Mouse (Mus musculus): ENCODE results near the gene Ube2o. TPM values are rescaled to one million over a fixed set of nuclear protein-coding genes. Genes with fewer than 3 reads are reported as not detected.

Ube2o gene
- polyA plus RNA-seq, 1 experiment from 2014 or later: 17.1 TPM

- Histone ChIP-seq H3K27me3 (replicated peaks; ENCODE audit: control insufficient read depth, insufficient read depth, low read length) (no peaks in the 10 kb centered on the region), H3K4me3 (replicated peaks; ENCODE audit: low read length) (no peak overlapping the region), H3K9ac (replicated peaks; ENCODE audit: low read depth, low read length) (no peak overlapping the region), H3K36me3 (ENCODE audit: control insufficient read depth, insufficient read depth) (no peaks in the 10 kb centered on the region), H3K4me1 (replicated peaks; ENCODE audit: control insufficient read depth, insufficient read depth, low read length) (peaks cover 6% of the 10 kb centered on the region), H3K9me3 (ENCODE audit: control insufficient read depth, low read length) (no peaks in the 10 kb centered on the region), H3K27ac (ENCODE audit: low read length) (no peak overlapping the region), H3K4me2 (ENCODE audit: low read length) (no peak overlapping the region)
- 80% methylated on average over 4 of the region's 4 CpGs for WGBS
- no peak for ATAC-seq
Observed at GRCm38 (mm10) chr11:116513531-116514038, 67.7 kb downstream of the Ube2o start.

- H3K4me3 ChIP-seq (replicated peaks; ENCODE audit: low read length): no peak overlapping the region
- WGBS: 73% methylated on average over 6 of the region's 6 CpGs
Observed at GRCm38 (mm10) chr11:116512987-116513386, 68.3 kb downstream of the Ube2o start.

GRCm38 (mm10) chr11:116512154-116512553, 69.1 kb downstream of the Ube2o start:
- no peak overlapping the region for H3K4me3 ChIP-seq (replicated peaks; ENCODE audit: low read length)
- no peak overlapping the region for H3K9ac ChIP-seq (replicated peaks; ENCODE audit: low read depth, low read length)
- H3K4me1 ChIP-seq (replicated peaks; ENCODE audit: control insufficient read depth, insufficient read depth, low read length): peaks cover 6% of the 10 kb centered on the region
- ATAC-seq: no peak
- no peaks in the 10 kb centered on the region for H3K9me3 ChIP-seq (ENCODE audit: control insufficient read depth, low read length)
- no peak overlapping the region for H3K27ac ChIP-seq (ENCODE audit: low read length)
- 95% methylated on average over 7 of the region's 7 CpGs for WGBS
- 0 out of 2 replicates have a peak, but pooled peaks cover 2% of the 10 kb centered on the region for H3K27me3 ChIP-seq (replicated peaks; ENCODE audit: control insufficient read depth, insufficient read depth, low read length)
- H3K36me3 ChIP-seq (ENCODE audit: control insufficient read depth, insufficient read depth): no peaks in the 10 kb centered on the region
- no peak overlapping the region for H3K4me2 ChIP-seq (ENCODE audit: low read length)

More at GRCm38 (mm10) chr11:116512987-116513386, 68.3 kb downstream of the Ube2o start:
- no peak overlapping the region for H3K27ac ChIP-seq (ENCODE audit: low read length)
- no peak overlapping the region for H3K4me2 ChIP-seq (ENCODE audit: low read length)
- H3K4me1 ChIP-seq (replicated peaks; ENCODE audit: control insufficient read depth, insufficient read depth, low read length): peaks cover 6% of the 10 kb centered on the region
- H3K27me3 ChIP-seq (replicated peaks; ENCODE audit: control insufficient read depth, insufficient read depth, low read length): 0 out of 2 replicates have a peak, but pooled peaks cover 2% of the 10 kb centered on the region
- ATAC-seq: no peak
- no peaks in the 10 kb centered on the region for H3K9me3 ChIP-seq (ENCODE audit: control insufficient read depth, low read length)
- H3K9ac ChIP-seq (replicated peaks; ENCODE audit: low read depth, low read length): no peak overlapping the region
- H3K36me3 ChIP-seq (ENCODE audit: control insufficient read depth, insufficient read depth): no peaks in the 10 kb centered on the region

GRCm38 (mm10) chr11:116511301-116511868, 69.9 kb downstream of the Ube2o start:
- Histone ChIP-seq H3K36me3 (ENCODE audit: control insufficient read depth, insufficient read depth) (no peaks in the 10 kb centered on the region), H3K9me3 (ENCODE audit: control insufficient read depth, low read length) (no peaks in the 10 kb centered on the region), H3K27ac (ENCODE audit: low read length) (no peak overlapping the region), H3K9ac (replicated peaks; ENCODE audit: low read depth, low read length) (no peak overlapping the region), H3K4me3 (replicated peaks; ENCODE audit: low read length) (no peak overlapping the region), H3K4me1 (replicated peaks; ENCODE audit: control insufficient read depth, insufficient read depth, low read length) (peaks cover 6% of the 10 kb centered on the region), H3K4me2 (ENCODE audit: low read length) (no peak overlapping the region), H3K27me3 (replicated peaks; ENCODE audit: control insufficient read depth, insufficient read depth, low read length) (0 out of 2 replicates have a peak, but pooled peaks cover 2% of the 10 kb centered on the region)
- WGBS: 75% methylated on average over 7 of the region's 7 CpGs
- ATAC-seq: no peak

- no peak overlapping the region for H3K9ac ChIP-seq (replicated peaks; ENCODE audit: low read depth, low read length)
- no peak overlapping the region for H3K4me3 ChIP-seq (replicated peaks; ENCODE audit: low read length)
- no peak overlapping the region for H3K4me2 ChIP-seq (ENCODE audit: low read length)
- WGBS: 61% methylated on average over 2 of the region's 2 CpGs
- H3K27me3 ChIP-seq (replicated peaks; ENCODE audit: control insufficient read depth, insufficient read depth, low read length): 0 out of 2 replicates have a peak, but pooled peaks cover 2% of the 10 kb centered on the region
- H3K9me3 ChIP-seq (ENCODE audit: control insufficient read depth, low read length): no peaks in the 10 kb centered on the region
- ATAC-seq: no peak
- H3K27ac ChIP-seq (ENCODE audit: low read length): no peak overlapping the region
- H3K4me1 ChIP-seq (replicated peaks; ENCODE audit: control insufficient read depth, insufficient read depth, low read length): no peaks in the 10 kb centered on the region
- H3K36me3 ChIP-seq (ENCODE audit: control insufficient read depth, insufficient read depth): no peaks in the 10 kb centered on the region
Observed at GRCm38 (mm10) chr11:116508689-116509088, 72.6 kb downstream of the Ube2o start.

GRCm38 (mm10) chr11:116506151-116506875, 74.9 kb downstream of the Ube2o start:
- Histone ChIP-seq H3K36me3 (ENCODE audit: control insufficient read depth, insufficient read depth) (no peaks in the 10 kb centered on the region), H3K27me3 (replicated peaks; ENCODE audit: control insufficient read depth, insufficient read depth, low read length) (0 out of 2 replicates have a peak, but pooled peaks cover 2% of the 10 kb centered on the region), H3K9me3 (ENCODE audit: control insufficient read depth, low read length) (no peaks in the 10 kb centered on the region), H3K9ac (replicated peaks; ENCODE audit: low read depth, low read length) (no peak overlapping the region), H3K4me2 (ENCODE audit: low read length) (no peak overlapping the region), H3K27ac (ENCODE audit: low read length) (no peak overlapping the region), H3K4me1 (replicated peaks; ENCODE audit: control insufficient read depth, insufficient read depth, low read length) (peaks cover under 1% of the 10 kb centered on the region; the same call in 1 of the 2 replicates), H3K4me3 (replicated peaks; ENCODE audit: low read length) (no peak overlapping the region)
- WGBS: 86% methylated on average over 17 of the region's 17 CpGs
- no peak for ATAC-seq

- 0 out of 2 replicates have a peak, but pooled peaks cover 2% of the 10 kb centered on the region for H3K27me3 ChIP-seq (replicated peaks; ENCODE audit: control insufficient read depth, insufficient read depth, low read length)
- no peak overlapping the region for H3K27ac ChIP-seq (ENCODE audit: low read length)
- H3K4me3 ChIP-seq (replicated peaks; ENCODE audit: low read length): no peak overlapping the region
- no peaks in the 10 kb centered on the region for H3K9me3 ChIP-seq (ENCODE audit: control insufficient read depth, low read length)
- H3K4me2 ChIP-seq (ENCODE audit: low read length): no peak overlapping the region
- H3K36me3 ChIP-seq (ENCODE audit: control insufficient read depth, insufficient read depth): no peaks in the 10 kb centered on the region
- no peak for ATAC-seq
- peaks cover 3% of the 10 kb centered on the region; the same call in 1 of the 2 replicates for H3K4me1 ChIP-seq (replicated peaks; ENCODE audit: control insufficient read depth, insufficient read depth, low read length)
- no peak overlapping the region for H3K9ac ChIP-seq (replicated peaks; ENCODE audit: low read depth, low read length)
- WGBS: 73% methylated on average over 5 of the region's 5 CpGs
Observed at GRCm38 (mm10) chr11:116505573-116505972, 75.7 kb downstream of the Ube2o start.

GRCm38 (mm10) chr11:116504516-116504915, 76.7 kb downstream of the Ube2o start:
- no peak overlapping the region for H3K27ac ChIP-seq (ENCODE audit: low read length)
- ATAC-seq: no peak
- H3K27me3 ChIP-seq (replicated peaks; ENCODE audit: control insufficient read depth, insufficient read depth, low read length): 0 out of 2 replicates have a peak, but pooled peaks cover 2% of the 10 kb centered on the region
- 76% methylated on average over 17 of the region's 17 CpGs for WGBS
- H3K4me3 ChIP-seq (replicated peaks; ENCODE audit: low read length): no peak overlapping the region
- no peak overlapping the region for H3K9ac ChIP-seq (replicated peaks; ENCODE audit: low read depth, low read length)
- no peak overlapping the region for H3K4me2 ChIP-seq (ENCODE audit: low read length)
- no peaks in the 10 kb centered on the region for H3K9me3 ChIP-seq (ENCODE audit: control insufficient read depth, low read length)
- peaks cover 3% of the 10 kb centered on the region; the same call in 1 of the 2 replicates for H3K4me1 ChIP-seq (replicated peaks; ENCODE audit: control insufficient read depth, insufficient read depth, low read length)
- H3K36me3 ChIP-seq (ENCODE audit: control insufficient read depth, insufficient read depth): no peaks in the 10 kb centered on the region

GRCm38 (mm10) chr11:116501005-116501746, 80.1 kb downstream of the Ube2o start:
- Histone ChIP-seq H3K4me3 (replicated peaks; ENCODE audit: low read length) (no peak overlapping the region), H3K9ac (replicated peaks; ENCODE audit: low read depth, low read length) (0 out of 2 replicates have a peak overlapping the region, but pooled peaks have one; percentile 6), H3K36me3 (ENCODE audit: control insufficient read depth, insufficient read depth) (no peaks in the 10 kb centered on the region), H3K27ac (ENCODE audit: low read length) (peak overlapping the region; percentile 80), H3K27me3 (replicated peaks; ENCODE audit: control insufficient read depth, insufficient read depth, low read length) (no peaks in the 10 kb centered on the region), H3K4me1 (replicated peaks; ENCODE audit: control insufficient read depth, insufficient read depth, low read length) (peaks cover 3% of the 10 kb centered on the region; the same call in 1 of the 2 replicates), H3K4me2 (ENCODE audit: low read length) (no peak overlapping the region), H3K9me3 (ENCODE audit: control insufficient read depth, low read length) (no peaks in the 10 kb centered on the region)
- WGBS: 15% methylated on average over 7 of the region's 7 CpGs
- ATAC-seq: peak; percentile 71
